Mouse (Mus musculus) midbrain, embryonic 15.5 days (tissue): Measurements from ENCODE around the gene Shc2. TPM values are rescaled to one million over a fixed set of nuclear protein-coding genes. Genes with fewer than 3 reads are reported as not detected.

Experiments
- ATAC-seq: fragments of 200-750 bp; cut with Nextera tagmentation; replicated peaks from 2 replicates; pipeline ENCODE4 v1.8.0; 2017; ENCODE audit warnings: moderate TSS enrichment
- H3K27ac ChIP-seq: fragments of 300-500 bp; sonication (generic); 2 replicates; pipeline ENCODE4 v1.5.1; 2015; ENCODE audit warnings: mild to moderate bottlenecking, inconsistent platforms
- H3K27me3 ChIP-seq: fragments of 300-500 bp; sonication (generic); replicated peaks from 2 replicates; pipeline ENCODE4 v1.6.1; 2015; ENCODE audit warnings: inconsistent platforms
- H3K36me3 ChIP-seq: fragments of 300-500 bp; sonication (generic); replicated peaks from 2 replicates; pipeline ENCODE4 v1.6.1; 2015; ENCODE audit warnings: inconsistent platforms
- H3K4me1 ChIP-seq: fragments of 300-500 bp; sonication (generic); 2 replicates; pipeline ENCODE4 v1.6.1; 2015; ENCODE audit warnings: inconsistent platforms
- H3K4me2 ChIP-seq: fragments of 300-500 bp; sonication (generic); 2 replicates; pipeline ENCODE4 v1.6.1; 2015; ENCODE audit warnings: inconsistent platforms, mild to moderate bottlenecking, moderate library complexity
- H3K4me3 ChIP-seq: fragments of 300-500 bp; sonication (generic); 2 replicates; pipeline ENCODE4 v1.5.1; 2015; ENCODE audit warnings: mild to moderate bottlenecking, inconsistent platforms
- H3K9ac ChIP-seq: fragments of 300-500 bp; sonication (generic); 2 replicates; pipeline ENCODE4 v1.6.1; 2015; ENCODE audit warnings: mild to moderate bottlenecking, inconsistent platforms
- H3K9me3 ChIP-seq: fragments of 300-500 bp; sonication (generic); 2 replicates; pipeline ENCODE4 v1.6.1; 2016; ENCODE audit warnings: inconsistent platforms
- WGBS: fragments of 180-500 bp; shearing (Covaris S2); methylation state at CpG from one replicate; pipeline ENCODE4 v1.1.7; 2015; ENCODE audit warnings: mixed read lengths; 5-methylcytosine and 5-hydroxymethylcytosine counted together
- polyA plus RNA-seq: library from polyadenylated mRNA; unstranded; fragments of >200 nt; fragmentation: Nextera tagmentation; extraction: Ambion mirVana; gene quantifications from 2 replicates; pipeline ENCODE4 v1.2.1, GENCODE M21; 2015

The Shc2 gene
- polyA plus RNA-seq, 1 experiment from 2014 or later = 30.1 TPM

- Histone ChIP-seq H3K27me3 (no peaks in the 10 kb centered on the region), H3K9ac (no peak overlapping the region), H3K36me3 (no peaks in the 10 kb centered on the region), H3K4me1 (no peaks in the 10 kb centered on the region), H3K4me3 (no peak overlapping the region), H3K4me2 (no peak overlapping the region), H3K27ac (no peak overlapping the region), H3K9me3 (no peaks in the 10 kb centered on the region)
- WGBS = 74% methylated on average over 7 of the region's 7 CpGs
- ATAC-seq = no peak
Observed at GRCm38 (mm10) chr10:79584021-79584420, 53.7 kb downstream of the Shc2 start.

GRCm38 (mm10) chr10:79581501-79581900, 56.2 kb downstream of the Shc2 start:
- Histone ChIP-seq H3K36me3 (no peaks in the 10 kb centered on the region), H3K4me1 (no peaks in the 10 kb centered on the region), H3K9me3 (no peaks in the 10 kb centered on the region), H3K27me3 (no peaks in the 10 kb centered on the region), H3K4me2 (no peak overlapping the region), H3K27ac (no peak overlapping the region), H3K9ac (no peak overlapping the region), H3K4me3 (no peak overlapping the region)
- no peak for ATAC-seq
- WGBS = 92% methylated on average over 8 of the region's 8 CpGs

- no peaks in the 10 kb centered on the region for H3K4me1 ChIP-seq
- no peak overlapping the region for H3K9ac ChIP-seq
- H3K4me3 ChIP-seq = no peak overlapping the region
- H3K36me3 ChIP-seq = no peaks in the 10 kb centered on the region
- no peak overlapping the region for H3K4me2 ChIP-seq
- 34% methylated on average over 6 of the region's 6 CpGs for WGBS
- H3K27me3 ChIP-seq = no peaks in the 10 kb centered on the region
- no peak overlapping the region for H3K27ac ChIP-seq
- no peaks in the 10 kb centered on the region for H3K9me3 ChIP-seq
- ATAC-seq = no peak
Observed at GRCm38 (mm10) chr10:79580811-79581210, 56.9 kb downstream of the Shc2 start.

GRCm38 (mm10) chr10:79580356-79580755, 57.4 kb downstream of the Shc2 start:
- no peaks in the 10 kb centered on the region for H3K9me3 ChIP-seq
- no peak overlapping the region for H3K9ac ChIP-seq
- H3K36me3 ChIP-seq = no peaks in the 10 kb centered on the region
- H3K4me3 ChIP-seq = no peak overlapping the region
- H3K4me2 ChIP-seq = no peak overlapping the region
- WGBS = 67% methylated on average over 7 of the region's 7 CpGs
- no peak overlapping the region for H3K27ac ChIP-seq
- H3K4me1 ChIP-seq = no peaks in the 10 kb centered on the region
- H3K27me3 ChIP-seq = no peaks in the 10 kb centered on the region
- no peak for ATAC-seq

GRCm38 (mm10) chr10:79579781-79580180, 57.9 kb downstream of the Shc2 start:
- WGBS = 82% methylated on average over 12 of the region's 12 CpGs
- H3K4me3 ChIP-seq = no peak overlapping the region
- H3K9me3 ChIP-seq = no peaks in the 10 kb centered on the region
- H3K9ac ChIP-seq = no peak overlapping the region
- no peak for ATAC-seq
- H3K27me3 ChIP-seq = no peaks in the 10 kb centered on the region
- no peaks in the 10 kb centered on the region for H3K4me1 ChIP-seq
- no peaks in the 10 kb centered on the region for H3K36me3 ChIP-seq
- no peak overlapping the region for H3K27ac ChIP-seq
- no peak overlapping the region for H3K4me2 ChIP-seq

- Histone ChIP-seq H3K9ac (no peak overlapping the region), H3K27me3 (no peaks in the 10 kb centered on the region), H3K4me1 (no peaks in the 10 kb centered on the region), H3K4me3 (no peak overlapping the region), H3K4me2 (no peak overlapping the region), H3K36me3 (no peaks in the 10 kb centered on the region), H3K27ac (no peak overlapping the region), H3K9me3 (no peaks in the 10 kb centered on the region)
- 74% methylated on average over 7 of the region's 7 CpGs for WGBS
- no peak for ATAC-seq
Observed at GRCm38 (mm10) chr10:79578891-79579290, 58.8 kb downstream of the Shc2 start.

- Histone ChIP-seq H3K4me1 (no peaks in the 10 kb centered on the region), H3K9ac (no peak overlapping the region), H3K27me3 (no peaks in the 10 kb centered on the region), H3K9me3 (no peaks in the 10 kb centered on the region), H3K36me3 (no peaks in the 10 kb centered on the region), H3K4me2 (no peak overlapping the region), H3K27ac (no peak overlapping the region), H3K4me3 (no peak overlapping the region)
- WGBS = 43% methylated on average over 9 of the region's 9 CpGs
- no peak for ATAC-seq
Observed at GRCm38 (mm10) chr10:79578276-79578675, 59.4 kb downstream of the Shc2 start.

GRCm38 (mm10) chr10:79577376-79577775, 60.3 kb downstream of the Shc2 start:
- 73% methylated on average over 4 of the region's 4 CpGs for WGBS
- no peak overlapping the region for H3K9ac ChIP-seq
- H3K27ac ChIP-seq = no peak overlapping the region
- no peak for ATAC-seq
- H3K4me1 ChIP-seq = no peaks in the 10 kb centered on the region
- H3K4me2 ChIP-seq = no peak overlapping the region
- no peaks in the 10 kb centered on the region for H3K27me3 ChIP-seq
- H3K4me3 ChIP-seq = no peak overlapping the region
- H3K9me3 ChIP-seq = no peaks in the 10 kb centered on the region
- no peaks in the 10 kb centered on the region for H3K36me3 ChIP-seq

GRCm38 (mm10) chr10:79575754-79576153, 62.0 kb downstream of the Shc2 start:
- ATAC-seq = no peak

GRCm38 (mm10) chr10:79574796-79575195, 62.9 kb downstream of the Shc2 start:
- H3K4me2 ChIP-seq = no peak overlapping the region
- no peak overlapping the region for H3K27ac ChIP-seq
- H3K9ac ChIP-seq = no peak overlapping the region
- H3K36me3 ChIP-seq = no peaks in the 10 kb centered on the region
- no peak for ATAC-seq
- H3K9me3 ChIP-seq = no peaks in the 10 kb centered on the region
- no peak overlapping the region for H3K4me3 ChIP-seq
- no peaks in the 10 kb centered on the region for H3K4me1 ChIP-seq
- no peaks in the 10 kb centered on the region for H3K27me3 ChIP-seq
- 94% methylated on average over 6 of the region's 6 CpGs for WGBS

More at GRCm38 (mm10) chr10:79575754-79576153, 62.0 kb downstream of the Shc2 start:
- Histone ChIP-seq H3K9me3 (no peaks in the 10 kb centered on the region), H3K27ac (no peak overlapping the region), H3K4me3 (no peak overlapping the region), H3K27me3 (no peaks in the 10 kb centered on the region), H3K4me1 (no peaks in the 10 kb centered on the region), H3K9ac (no peak overlapping the region), H3K4me2 (no peak overlapping the region), H3K36me3 (no peaks in the 10 kb centered on the region)
- WGBS = 78% methylated on average over 6 of the region's 6 CpGs

- no peak overlapping the region for H3K4me2 ChIP-seq
- H3K4me3 ChIP-seq = no peak overlapping the region
- no peaks in the 10 kb centered on the region for H3K27me3 ChIP-seq
- no peak overlapping the region for H3K27ac ChIP-seq
- ATAC-seq = no peak
- H3K9me3 ChIP-seq = no peaks in the 10 kb centered on the region
- no peaks in the 10 kb centered on the region for H3K4me1 ChIP-seq
- 87% methylated on average over 8 of the region's 8 CpGs for WGBS
- H3K9ac ChIP-seq = no peak overlapping the region
- no peaks in the 10 kb centered on the region for H3K36me3 ChIP-seq
Observed at GRCm38 (mm10) chr10:79574350-79574749, 63.4 kb downstream of the Shc2 start.

GRCm38 (mm10) chr10:79573611-79574010, 64.1 kb downstream of the Shc2 start:
- Histone ChIP-seq H3K9ac (no peak overlapping the region), H3K36me3 (no peaks in the 10 kb centered on the region), H3K9me3 (no peaks in the 10 kb centered on the region), H3K27ac (no peak overlapping the region), H3K4me1 (no peaks in the 10 kb centered on the region), H3K27me3 (no peaks in the 10 kb centered on the region), H3K4me3 (no peak overlapping the region), H3K4me2 (no peak overlapping the region)
- WGBS = 88% methylated on average over 6 of the region's 6 CpGs
- ATAC-seq = no peak

GRCm38 (mm10) chr10:79571314-79571713, 66.4 kb downstream of the Shc2 start:
- H3K27ac ChIP-seq = no peak overlapping the region
- no peaks in the 10 kb centered on the region for H3K27me3 ChIP-seq
- no peaks in the 10 kb centered on the region for H3K4me1 ChIP-seq
- no peaks in the 10 kb centered on the region for H3K9me3 ChIP-seq
- H3K4me3 ChIP-seq = no peak overlapping the region
- H3K9ac ChIP-seq = no peak overlapping the region
- no peak for ATAC-seq
- no peaks in the 10 kb centered on the region for H3K36me3 ChIP-seq
- 92% methylated on average over 2 of the region's 2 CpGs for WGBS
- H3K4me2 ChIP-seq = no peak overlapping the region
